Mouse (Mus musculus): Measurements from ENCODE around the gene Utf1. TPM values are rescaled to one million over a fixed set of nuclear protein-coding genes. Genes with fewer than 3 reads are reported as not detected.
A peak's percentile ranks its signal among the peaks of the same experiment; 100 is the strongest.

Utf1 gene
- polyA plus RNA-seq, 1 experiment from 2014 or later = not detected

DNA sequence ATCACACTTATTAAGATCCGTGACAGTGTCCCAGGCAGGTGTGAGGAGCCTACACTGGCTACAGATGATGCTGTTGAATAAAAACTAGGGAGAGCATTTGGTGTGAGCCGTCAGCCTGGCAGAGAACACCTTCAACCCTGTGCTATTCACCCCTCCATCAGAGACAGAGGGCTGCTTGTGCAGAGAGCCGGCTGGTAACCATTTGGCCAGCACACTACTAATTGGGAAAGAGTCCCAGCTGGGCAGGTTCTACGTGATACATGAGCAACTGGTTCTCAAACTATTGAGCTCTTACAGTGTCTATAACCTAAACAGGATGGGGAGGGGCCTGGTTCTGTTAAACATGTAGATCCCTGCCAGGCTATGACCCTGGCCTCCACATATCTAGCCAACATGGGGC is 25.3 kb upstream of the Utf1 start:
- H3K27me3 ChIP-seq (ENCODE audit: control insufficient read depth, insufficient read depth, low read length) = peaks cover 18% of the 10 kb centered on the region

DNA sequence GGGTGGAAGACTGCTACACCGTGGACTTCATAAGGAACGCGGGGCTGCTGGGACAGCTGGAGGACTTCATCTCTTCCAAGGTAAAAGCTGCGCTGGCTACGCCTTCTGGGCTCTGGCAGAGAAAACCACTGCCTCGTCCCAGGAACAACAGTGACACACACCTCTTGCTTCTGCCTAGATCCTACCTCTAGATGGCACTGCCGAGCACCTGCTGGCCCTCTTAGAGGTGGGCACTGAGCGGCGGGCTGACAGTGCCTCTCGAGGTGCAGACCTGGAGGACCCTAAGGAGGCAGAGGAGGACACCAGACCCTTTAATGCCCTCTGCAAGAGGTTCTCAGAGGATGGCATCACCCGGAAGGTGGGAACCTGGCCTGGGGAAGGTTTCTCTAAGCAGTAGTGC is 12.9 kb upstream of the Utf1 start:
- H3K4me2 ChIP-seq = no peak overlapping the region
- no peak overlapping the region for H3K9ac ChIP-seq (ENCODE audit: low read length)
- ATAC-seq (ENCODE audit: low FRiP score) (peak; percentile 73; the same call in 1 of the 2 replicates), DNase-seq (ENCODE audit: low spot score, missing footprints) (peak; percentile 92)
- H3K36me3 ChIP-seq (ENCODE audit: control insufficient read depth, insufficient read depth, low read length) = no peaks in the 10 kb centered on the region
- H3K4me3 ChIP-seq (ENCODE audit: low read depth, low read length) = no peak overlapping the region
- no peaks in the 10 kb centered on the region for H3K9me3 ChIP-seq (ENCODE audit: control insufficient read depth, low read length)
- H3K4me1 ChIP-seq (ENCODE audit: control insufficient read depth, insufficient read depth, low read length) = no peaks in the 10 kb centered on the region
- H3K27ac ChIP-seq (ENCODE audit: low read depth, low read length) = no peak overlapping the region
- 12% methylated on average over 11 of the region's 11 CpGs for WGBS
- no peaks in the 10 kb centered on the region for H3K27me3 ChIP-seq (ENCODE audit: control insufficient read depth, insufficient read depth, low read length)

More for the DNA sequence above, 25.3 kb upstream of the Utf1 start:
- 0 out of 2 replicates have a peak, but pooled peaks cover 2% of the 10 kb centered on the region for H3K4me1 ChIP-seq (ENCODE audit: control insufficient read depth, insufficient read depth, low read length)
- no peak overlapping the region for H3K4me2 ChIP-seq
- no peak overlapping the region for H3K27ac ChIP-seq (ENCODE audit: low read depth, low read length)
- no peaks in the 10 kb centered on the region for H3K9me3 ChIP-seq (ENCODE audit: control insufficient read depth, low read length)
- H3K4me3 ChIP-seq (ENCODE audit: low read depth, low read length) = no peak overlapping the region
- WGBS = 81% methylated on average over 4 of the region's 4 CpGs
- no peak overlapping the region for H3K9ac ChIP-seq (ENCODE audit: low read length)
- ATAC-seq (ENCODE audit: low FRiP score) = no peak
- DNase-seq (ENCODE audit: low spot score, missing footprints) = no peak
- H3K36me3 ChIP-seq (ENCODE audit: control insufficient read depth, insufficient read depth, low read length) = no peaks in the 10 kb centered on the region

DNA sequence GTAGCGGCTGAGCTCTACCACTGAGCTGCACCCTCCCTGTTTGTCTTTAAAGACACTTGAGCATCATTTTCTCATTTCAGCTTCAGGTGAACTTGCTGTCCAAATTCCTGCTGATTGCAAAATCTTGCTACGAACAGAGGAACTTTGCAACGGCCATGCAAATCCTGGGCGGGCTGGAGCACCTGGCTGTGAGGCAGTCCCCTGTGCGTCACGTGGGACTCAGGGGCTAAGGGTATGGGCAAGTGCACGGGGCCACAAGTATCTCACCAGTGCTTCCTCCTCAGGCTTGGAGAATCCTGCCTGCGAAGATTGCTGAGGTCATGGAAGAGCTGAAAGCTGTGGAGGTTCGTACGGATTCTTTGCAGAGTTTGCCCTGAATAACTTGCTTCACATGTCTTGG is 6.9 kb upstream of the Utf1 start:
- Histone ChIP-seq H3K9ac (ENCODE audit: low read length) (no peak overlapping the region), H3K4me3 (ENCODE audit: low read depth, low read length) (no peak overlapping the region), H3K27me3 (ENCODE audit: control insufficient read depth, insufficient read depth, low read length) (peaks cover 2% of the 10 kb centered on the region; the same call in 1 of the 2 replicates), H3K4me1 (ENCODE audit: control insufficient read depth, insufficient read depth, low read length) (no peaks in the 10 kb centered on the region), H3K4me2 (no peak overlapping the region), H3K27ac (ENCODE audit: low read depth, low read length) (no peak overlapping the region), H3K9me3 (ENCODE audit: control insufficient read depth, low read length) (no peaks in the 10 kb centered on the region), H3K36me3 (ENCODE audit: control insufficient read depth, insufficient read depth, low read length) (no peaks in the 10 kb centered on the region)
- WGBS = 81% methylated on average over 10 of the region's 10 CpGs
- ATAC-seq (ENCODE audit: low FRiP score) (no peak), DNase-seq (ENCODE audit: low spot score, missing footprints) (no peak)

- no peak for DNase-seq (ENCODE audit: low spot score, missing footprints)
- Histone ChIP-seq H3K27ac (ENCODE audit: low read depth, low read length) (no peak overlapping the region), H3K36me3 (ENCODE audit: control insufficient read depth, insufficient read depth, low read length) (no peaks in the 10 kb centered on the region), H3K4me1 (ENCODE audit: control insufficient read depth, insufficient read depth, low read length) (no peaks in the 10 kb centered on the region), H3K4me3 (ENCODE audit: low read depth, low read length) (no peak overlapping the region), H3K9me3 (ENCODE audit: control insufficient read depth, low read length) (no peaks in the 10 kb centered on the region), H3K9ac (ENCODE audit: low read length) (no peak overlapping the region), H3K27me3 (ENCODE audit: control insufficient read depth, insufficient read depth, low read length) (peaks cover 7% of the 10 kb centered on the region), H3K4me2 (no peak overlapping the region)
- ATAC-seq (ENCODE audit: low FRiP score) = no peak
- WGBS = 76% methylated on average over 3 of the region's 3 CpGs
Observed at GRCm38 (mm10) chr7:139937138-139937537, 6.5 kb upstream of the Utf1 start.

DNA sequence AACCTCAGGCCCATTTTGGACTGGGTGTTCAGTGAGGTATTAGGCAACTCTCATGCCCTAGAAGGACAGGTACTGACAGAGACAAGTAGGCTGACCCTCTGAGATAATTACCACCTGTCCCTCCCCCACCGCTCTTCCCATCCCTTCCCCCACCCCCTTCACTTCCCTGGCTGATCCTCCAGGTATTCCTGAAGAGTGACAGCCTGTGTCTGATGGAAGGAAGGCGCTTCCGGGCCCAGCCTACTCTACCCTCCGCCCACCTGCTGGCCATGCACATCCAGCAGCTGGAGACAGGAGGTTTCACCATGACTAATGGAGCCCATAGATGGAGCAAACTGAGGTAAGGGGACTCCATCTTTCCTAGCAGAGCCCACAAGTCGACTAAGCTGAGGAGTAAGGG is 5.8 kb upstream of the Utf1 start:
- no peak overlapping the region for H3K4me2 ChIP-seq
- H3K4me1 ChIP-seq (ENCODE audit: control insufficient read depth, insufficient read depth, low read length) = no peaks in the 10 kb centered on the region
- H3K36me3 ChIP-seq (ENCODE audit: control insufficient read depth, insufficient read depth, low read length) = no peaks in the 10 kb centered on the region
- 68% methylated on average over 5 of the region's 5 CpGs for WGBS
- H3K27ac ChIP-seq (ENCODE audit: low read depth, low read length) = no peak overlapping the region
- no peak for DNase-seq (ENCODE audit: low spot score, missing footprints)
- no peak overlapping the region for H3K9ac ChIP-seq (ENCODE audit: low read length)
- H3K9me3 ChIP-seq (ENCODE audit: control insufficient read depth, low read length) = no peaks in the 10 kb centered on the region
- peaks cover 13% of the 10 kb centered on the region for H3K27me3 ChIP-seq (ENCODE audit: control insufficient read depth, insufficient read depth, low read length)
- no peak for ATAC-seq (ENCODE audit: low FRiP score)
- H3K4me3 ChIP-seq (ENCODE audit: low read depth, low read length) = no peak overlapping the region

DNA sequence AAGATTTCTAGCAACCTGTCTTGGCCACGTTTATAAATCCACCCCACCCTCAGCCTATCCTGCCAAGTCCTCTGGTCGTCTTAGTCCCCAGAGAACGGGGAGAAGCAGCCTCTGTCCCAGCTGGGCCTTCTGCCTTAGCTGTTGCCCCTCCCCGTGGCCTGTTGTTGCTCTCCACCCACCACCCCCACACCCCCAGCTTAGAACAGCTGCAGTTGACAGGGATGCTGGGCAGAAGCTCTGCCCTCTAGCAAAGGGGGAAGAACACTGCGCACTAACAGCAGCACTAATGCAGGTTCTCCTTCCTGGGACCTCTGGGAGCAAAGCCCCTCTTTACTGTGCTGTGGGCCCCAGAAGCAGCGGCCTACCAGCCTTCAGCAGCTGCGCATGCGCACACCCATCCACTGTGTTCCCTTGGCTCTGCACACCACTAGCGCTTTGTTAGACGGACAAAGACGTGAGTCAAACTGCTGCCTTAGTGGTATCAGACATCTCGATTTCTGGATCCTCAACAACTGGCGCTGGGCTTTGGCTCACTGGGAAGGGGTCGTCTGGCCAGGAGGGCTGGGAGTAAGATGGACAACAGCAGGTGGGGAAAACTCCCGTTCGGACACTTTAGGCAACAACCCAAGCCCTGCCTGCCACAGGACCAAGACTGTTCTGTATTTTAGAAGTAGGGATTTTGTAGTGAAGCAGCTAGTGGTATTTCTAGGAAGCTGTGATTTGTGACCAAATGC is 2.9 kb upstream of the Utf1 start:
- H3K4me2 ChIP-seq = no peak overlapping the region
- H3K4me1 ChIP-seq (ENCODE audit: control insufficient read depth, insufficient read depth, low read length) = 0 out of 2 replicates have a peak, but pooled peaks cover 2% of the 10 kb centered on the region
- peaks cover 41% of the 10 kb centered on the region for H3K27me3 ChIP-seq (ENCODE audit: control insufficient read depth, insufficient read depth, low read length)
- DNase-seq (ENCODE audit: low spot score, missing footprints) (no peak), ATAC-seq (ENCODE audit: low FRiP score) (no peak)
- 63% methylated on average over 16 of the region's 16 CpGs for WGBS
- H3K9me3 ChIP-seq (ENCODE audit: control insufficient read depth, low read length) = no peaks in the 10 kb centered on the region
- H3K36me3 ChIP-seq (ENCODE audit: control insufficient read depth, insufficient read depth, low read length) = no peaks in the 10 kb centered on the region
- no peak overlapping the region for H3K9ac ChIP-seq (ENCODE audit: low read length)
- no peak overlapping the region for H3K27ac ChIP-seq (ENCODE audit: low read depth, low read length)
- H3K4me3 ChIP-seq (ENCODE audit: low read depth, low read length) = no peak overlapping the region

- 0 out of 2 replicates have a peak, but pooled peaks have one; percentile 22 for ATAC-seq (ENCODE audit: low FRiP score)
- H3K9ac ChIP-seq (ENCODE audit: low read length) = no peak overlapping the region
Observed at GRCm38 (mm10) chr7:139944291-139945240, 977 bp downstream of the Utf1 start.

DNA sequence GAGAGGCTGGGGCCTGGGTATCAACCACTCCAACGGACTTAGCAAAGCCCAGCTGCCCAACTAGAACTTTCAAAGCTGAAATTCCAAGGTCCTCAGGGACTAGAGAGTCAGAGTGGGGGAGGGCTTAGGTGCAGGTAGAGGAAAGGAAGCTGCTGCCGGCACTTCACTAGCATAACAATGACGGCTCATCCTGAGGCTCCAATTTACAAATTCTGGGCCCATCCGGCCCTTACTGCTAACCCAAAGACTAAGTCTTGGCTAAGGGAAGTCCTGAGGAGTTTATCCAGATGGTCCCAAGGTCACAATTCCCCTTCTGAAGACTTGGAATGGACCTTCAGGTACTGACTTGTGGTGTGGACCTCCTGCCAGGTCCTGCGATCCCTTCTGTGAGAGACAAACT is 1.9 kb downstream of the Utf1 start:
- ATAC-seq (ENCODE audit: low FRiP score) (no peak), DNase-seq (ENCODE audit: low spot score, missing footprints) (peak; percentile 90)
- H3K4me3 ChIP-seq (ENCODE audit: low read depth, low read length) = no peak overlapping the region
- 9% methylated on average over 5 of the region's 5 CpGs for WGBS
- H3K9me3 ChIP-seq (ENCODE audit: control insufficient read depth, low read length) = no peaks in the 10 kb centered on the region
- H3K27ac ChIP-seq (ENCODE audit: low read depth, low read length) = no peak overlapping the region
- peaks cover 4% of the 10 kb centered on the region; the same call in 1 of the 2 replicates for H3K4me1 ChIP-seq (ENCODE audit: control insufficient read depth, insufficient read depth, low read length)
- peaks cover 81% of the 10 kb centered on the region for H3K27me3 ChIP-seq (ENCODE audit: control insufficient read depth, insufficient read depth, low read length)
- H3K4me2 ChIP-seq = no peak overlapping the region
- H3K9ac ChIP-seq (ENCODE audit: low read length) = no peak overlapping the region
- no peaks in the 10 kb centered on the region for H3K36me3 ChIP-seq (ENCODE audit: control insufficient read depth, insufficient read depth, low read length)

More at GRCm38 (mm10) chr7:139944291-139945240, 977 bp downstream of the Utf1 start:
- Histone ChIP-seq H3K36me3 (ENCODE audit: control insufficient read depth, insufficient read depth, low read length) (no peaks in the 10 kb centered on the region), H3K4me1 (ENCODE audit: control insufficient read depth, insufficient read depth, low read length) (0 out of 2 replicates have a peak, but pooled peaks cover 2% of the 10 kb centered on the region), H3K9me3 (ENCODE audit: control insufficient read depth, low read length) (no peaks in the 10 kb centered on the region), H3K4me2 (peak overlapping the region; percentile 36; the same call in 1 of the 2 replicates), H3K4me3 (ENCODE audit: low read depth, low read length) (peak overlapping the region; percentile 31), H3K27me3 (ENCODE audit: control insufficient read depth, insufficient read depth, low read length) (peaks cover 78% of the 10 kb centered on the region), H3K27ac (ENCODE audit: low read depth, low read length) (no peak overlapping the region)
- DNase-seq (ENCODE audit: low spot score, missing footprints) = peak; percentile 95
- 3% methylated on average over 68 of the region's 68 CpGs for WGBS

GRCm38 (mm10) chr7:139946032-139946431 is 2.4 kb downstream of the Utf1 start:
- no peaks in the 10 kb centered on the region for H3K36me3 ChIP-seq (ENCODE audit: control insufficient read depth, insufficient read depth, low read length)
- no peak overlapping the region for H3K4me2 ChIP-seq
- H3K9ac ChIP-seq (ENCODE audit: low read length) = no peak overlapping the region
- H3K27ac ChIP-seq (ENCODE audit: low read depth, low read length) = no peak overlapping the region
- H3K4me3 ChIP-seq (ENCODE audit: low read depth, low read length) = no peak overlapping the region
- peaks cover 7% of the 10 kb centered on the region; the same call in 1 of the 2 replicates for H3K4me1 ChIP-seq (ENCODE audit: control insufficient read depth, insufficient read depth, low read length)
- H3K9me3 ChIP-seq (ENCODE audit: control insufficient read depth, low read length) = no peaks in the 10 kb centered on the region
- peak; percentile 85 for DNase-seq (ENCODE audit: low spot score, missing footprints)
- peaks cover 82% of the 10 kb centered on the region for H3K27me3 ChIP-seq (ENCODE audit: control insufficient read depth, insufficient read depth, low read length)
- no peak for ATAC-seq (ENCODE audit: low FRiP score)
- WGBS = 19% methylated on average over 5 of the region's 5 CpGs

Data from midbrain, embryonic 11.5 days (tissue).